Mouse (Mus musculus): Measurements from ENCODE around the gene Acp1.
A peak's percentile ranks its signal among the peaks of the same experiment; 100 is the strongest.

Gene Acp1

GRCm38 (mm10) chr12:30856172-30856571 lies 55.2 kb downstream of the Acp1 start:
- DNase-seq: no peak

DNA sequence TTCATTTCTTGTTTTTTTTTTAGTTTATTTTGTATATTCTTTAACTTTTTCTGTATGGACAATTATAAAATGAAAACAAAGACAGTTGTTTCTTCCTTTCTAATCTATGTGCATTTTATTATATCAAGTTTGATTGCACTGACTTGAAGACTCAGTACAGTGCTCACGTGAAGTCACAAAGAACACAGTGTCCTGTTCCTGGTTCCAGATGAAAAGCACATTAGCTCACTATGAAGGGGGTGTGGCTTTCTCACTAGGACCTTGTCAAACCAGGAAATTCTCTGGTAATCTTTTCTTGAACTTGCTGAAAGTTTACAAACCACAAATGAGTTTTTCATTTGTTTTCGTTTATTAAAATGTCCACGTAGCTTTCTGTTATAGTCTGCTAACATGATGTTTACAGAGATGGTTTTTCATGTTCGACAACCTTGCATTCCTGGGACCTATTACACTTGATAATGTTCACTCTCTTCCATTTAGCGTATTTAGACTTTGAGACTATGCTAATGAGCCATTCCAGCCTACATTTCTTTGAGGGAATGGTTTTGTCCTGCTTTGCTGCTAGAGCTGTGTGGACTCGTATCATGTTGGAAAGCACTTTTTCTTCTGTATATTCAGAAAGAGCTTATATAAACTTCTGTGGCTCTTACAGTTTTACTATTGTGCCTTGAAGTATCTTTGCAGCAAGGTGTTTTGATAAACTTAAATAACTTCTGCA lies 55.8 kb downstream of the Acp1 start:
- DNase-seq: peak; percentile 50

- no peak for DNase-seq
Observed at GRCm38 (mm10) chr12:30851871-30852270, 59.5 kb downstream of the Acp1 start.

DNA sequence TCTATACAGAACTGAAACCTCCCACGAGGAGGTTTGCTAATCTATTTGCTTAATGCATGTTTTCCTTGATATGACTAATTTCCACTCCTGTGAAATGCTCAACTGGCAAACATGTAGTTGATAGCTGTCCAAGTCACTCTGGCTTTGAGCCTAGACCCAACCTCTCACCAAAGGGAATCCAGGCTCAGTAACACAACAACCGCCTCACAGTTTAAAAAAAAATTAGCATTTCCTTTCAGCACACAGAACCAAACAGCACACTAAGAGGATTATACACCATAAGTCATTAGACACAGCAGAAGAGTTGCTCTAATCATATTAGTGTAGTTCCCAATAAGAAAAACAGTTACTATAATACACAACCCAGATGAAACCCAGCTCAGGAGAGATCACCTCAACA lies 60.5 kb downstream of the Acp1 start:
- peak; percentile 11 for DNase-seq

DNA sequence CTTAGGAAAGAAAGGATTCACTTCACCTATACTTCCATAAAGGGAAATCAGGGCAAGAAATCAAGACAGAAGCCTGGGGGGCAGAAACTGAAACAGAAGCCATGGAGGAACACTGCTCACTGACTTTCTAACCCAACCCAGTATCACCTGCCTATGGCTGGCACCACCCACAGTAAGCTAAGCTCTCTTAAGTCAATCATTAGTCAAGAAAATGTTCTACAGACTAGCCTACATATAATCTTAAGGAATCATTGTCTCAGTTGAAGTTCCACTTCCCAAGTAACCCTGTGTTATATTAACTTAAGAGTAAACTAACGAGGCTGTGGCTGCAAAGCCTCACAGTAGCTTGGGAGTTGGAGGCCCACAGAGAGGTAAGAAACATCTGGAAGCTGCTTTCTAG lies 62.9 kb downstream of the Acp1 start:
- DNase-seq: peak; percentile 59

Data from kidney, postnatal 14 days (tissue).